Mouse (Mus musculus) brain, embryonic 18.5 days (tissue): ENCODE data around the gene Ckb.

ENCODE experiments used
- DNase-seq: peaks from one replicate; pipeline ENCODE4 v3.0.0-alpha.2; 2012; ENCODE audit warnings: low read depth, low spot score

The Ckb gene

DNA sequence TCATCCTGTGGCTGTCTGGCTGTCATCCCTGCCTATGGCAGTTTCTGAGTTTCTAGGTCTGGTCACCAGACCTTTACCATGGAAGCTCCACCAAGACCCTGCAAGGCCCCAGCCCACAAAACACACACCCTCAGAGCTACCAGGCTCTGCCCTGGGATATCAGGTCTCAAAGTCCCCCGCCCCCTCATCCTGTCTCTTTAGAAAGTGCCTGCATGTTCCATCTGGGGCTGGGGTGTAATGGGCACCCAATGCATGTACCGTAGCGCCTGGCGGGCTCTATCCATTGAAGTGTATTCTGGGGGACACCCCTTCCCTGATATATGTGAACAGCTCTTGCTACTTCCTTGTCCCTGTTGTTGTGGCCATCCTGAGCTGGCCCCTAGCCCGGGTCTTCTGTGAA lies 20.8 kb upstream of the Ckb start:
- no peak for DNase-seq

GRCm38 (mm10) chr12:111691346-111691872 lies 19.3 kb upstream of the Ckb start:
- no peak for DNase-seq

- DNase-seq: no peak
Observed at GRCm38 (mm10) chr12:111689426-111689825, 17.3 kb upstream of the Ckb start.

DNA sequence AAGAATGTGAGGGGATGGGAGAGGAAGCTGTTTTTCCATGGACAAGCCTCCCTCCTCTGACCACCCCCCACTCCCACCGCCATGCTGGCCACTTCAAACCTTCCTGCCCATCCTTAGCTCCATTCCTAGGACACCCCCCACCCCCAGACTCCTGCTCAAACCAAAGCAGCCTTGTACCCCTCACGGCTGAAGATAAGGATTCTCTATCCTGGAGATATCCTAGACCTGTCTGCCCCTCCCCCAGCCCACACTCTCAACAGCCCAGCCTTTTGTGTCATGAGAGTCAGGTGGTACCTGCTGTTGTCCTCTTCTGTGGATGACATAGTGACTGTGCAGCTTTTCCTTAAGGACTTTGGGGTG lies 15.9 kb upstream of the Ckb start:
- DNase-seq: no peak

GRCm38 (mm10) chr12:111687350-111688068 lies 15.4 kb upstream of the Ckb start:
- no peak for DNase-seq

DNA sequence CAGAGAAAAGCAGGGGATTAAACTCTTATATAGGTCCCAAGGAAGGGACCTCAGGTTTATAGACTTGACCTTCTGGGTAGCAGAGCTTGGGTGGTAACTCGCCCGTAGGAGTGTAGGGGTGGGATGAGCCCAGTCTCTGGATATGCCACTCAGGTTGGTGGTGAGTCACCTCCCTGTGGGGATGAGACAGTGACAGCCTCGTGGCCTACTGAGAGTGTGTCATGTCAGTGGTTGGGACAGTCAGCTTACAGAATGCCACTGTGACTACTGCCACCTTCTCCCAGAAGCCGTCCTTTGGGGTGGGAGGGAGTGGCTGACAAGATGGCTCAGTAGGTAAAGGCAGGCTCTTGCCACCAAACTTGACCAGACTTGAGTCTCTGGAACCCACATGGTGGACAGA lies 14.3 kb upstream of the Ckb start:
- no peak for DNase-seq

DNA sequence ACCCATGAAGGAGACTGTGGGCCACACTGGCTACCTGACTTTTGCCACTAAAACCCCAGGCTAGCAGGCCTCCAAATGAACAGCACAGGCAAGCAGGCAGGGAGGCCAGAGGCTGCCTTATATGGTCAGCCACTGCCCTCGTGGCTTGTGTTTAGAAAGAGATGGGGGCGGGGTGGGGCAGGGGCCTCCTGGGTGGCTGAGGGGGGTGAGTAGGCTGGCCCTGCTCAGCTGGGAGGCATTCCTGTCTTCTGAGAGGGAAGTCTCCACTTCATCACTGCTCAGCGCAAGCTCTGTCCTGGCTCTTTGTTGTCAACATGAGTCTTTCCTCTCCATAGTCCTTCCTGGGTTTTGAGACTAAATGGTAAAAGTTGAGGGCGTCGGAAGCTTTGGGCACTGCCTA lies 10.7 kb upstream of the Ckb start:
- no peak for DNase-seq

GRCm38 (mm10) chr12:111682003-111682402 lies 9.9 kb upstream of the Ckb start:
- no peak for DNase-seq

- no peak for DNase-seq
Observed at GRCm38 (mm10) chr12:111681305-111681704, 9.2 kb upstream of the Ckb start.

GRCm38 (mm10) chr12:111680661-111681060 lies 8.5 kb upstream of the Ckb start:
- DNase-seq: no peak

DNA sequence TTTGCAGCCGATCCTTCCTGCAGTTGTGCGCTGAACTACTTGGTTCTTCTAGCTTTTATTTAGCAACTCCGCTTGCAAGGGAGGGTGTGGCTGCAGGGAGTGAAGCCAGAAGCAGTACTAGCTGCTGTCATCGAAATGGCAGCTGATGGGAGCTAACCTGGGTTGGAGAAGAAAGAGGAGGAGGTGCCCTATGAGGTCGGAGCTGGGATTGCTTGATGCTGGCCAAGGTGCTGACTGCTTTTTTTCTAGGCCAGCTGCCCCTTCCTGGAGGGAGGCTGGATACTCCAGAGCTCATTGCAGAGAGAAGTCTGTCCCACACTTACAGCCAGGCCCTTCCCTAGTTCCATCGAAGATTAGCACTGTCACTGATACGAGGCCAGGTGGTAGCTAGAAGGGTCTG lies 6.9 kb upstream of the Ckb start:
- no peak for DNase-seq

- DNase-seq: no peak
Observed at GRCm38 (mm10) chr12:111678670-111678933, 6.5 kb upstream of the Ckb start.

DNA sequence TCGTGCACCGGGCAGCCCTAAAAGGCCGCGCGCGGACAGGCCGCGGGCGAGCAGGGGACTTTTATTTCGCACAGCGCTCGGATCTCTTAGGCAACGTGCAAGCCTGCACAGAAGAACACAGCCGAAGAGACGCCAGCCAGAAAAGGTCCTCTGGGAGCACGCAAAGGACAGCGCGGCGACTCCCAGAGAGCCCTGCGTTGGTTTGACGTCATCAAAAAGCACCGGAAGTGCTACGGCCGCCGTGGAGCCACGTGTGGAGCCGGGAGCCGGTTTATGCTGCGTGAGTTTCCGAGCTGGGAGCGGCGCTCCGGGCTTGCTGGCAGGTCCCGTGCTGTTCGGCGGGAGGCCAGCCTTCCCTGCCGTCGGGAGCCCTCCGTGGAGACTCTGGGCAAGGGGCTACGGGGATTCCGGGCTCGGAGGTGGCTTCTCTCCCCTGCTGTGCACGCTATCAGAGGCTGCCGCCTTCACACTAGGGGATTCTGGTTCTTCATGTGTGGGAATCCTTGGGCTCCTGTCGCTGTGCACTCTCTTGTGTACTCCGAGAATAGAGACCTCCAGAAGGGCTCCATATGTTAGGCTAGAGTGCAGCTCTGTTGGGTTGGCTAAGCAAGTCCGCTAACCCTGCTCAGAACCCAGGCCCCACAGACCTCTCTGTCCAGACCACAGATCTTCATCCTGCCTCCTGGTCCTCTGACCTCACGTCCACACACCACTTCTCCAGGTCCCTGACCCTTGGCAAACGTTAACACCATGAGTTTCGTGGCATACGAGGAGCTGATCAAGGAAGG lies 5.9 kb upstream of the Ckb start, which contains the start of gene Trmt61a:
Gene Trmt61a (plus strand): TSS at position 224 of the 788 bp plus-strand sequence.
- no peak for DNase-seq

- DNase-seq: no peak
Observed at GRCm38 (mm10) chr12:111677421-111677820, 5.3 kb upstream of the Ckb start.

DNA sequence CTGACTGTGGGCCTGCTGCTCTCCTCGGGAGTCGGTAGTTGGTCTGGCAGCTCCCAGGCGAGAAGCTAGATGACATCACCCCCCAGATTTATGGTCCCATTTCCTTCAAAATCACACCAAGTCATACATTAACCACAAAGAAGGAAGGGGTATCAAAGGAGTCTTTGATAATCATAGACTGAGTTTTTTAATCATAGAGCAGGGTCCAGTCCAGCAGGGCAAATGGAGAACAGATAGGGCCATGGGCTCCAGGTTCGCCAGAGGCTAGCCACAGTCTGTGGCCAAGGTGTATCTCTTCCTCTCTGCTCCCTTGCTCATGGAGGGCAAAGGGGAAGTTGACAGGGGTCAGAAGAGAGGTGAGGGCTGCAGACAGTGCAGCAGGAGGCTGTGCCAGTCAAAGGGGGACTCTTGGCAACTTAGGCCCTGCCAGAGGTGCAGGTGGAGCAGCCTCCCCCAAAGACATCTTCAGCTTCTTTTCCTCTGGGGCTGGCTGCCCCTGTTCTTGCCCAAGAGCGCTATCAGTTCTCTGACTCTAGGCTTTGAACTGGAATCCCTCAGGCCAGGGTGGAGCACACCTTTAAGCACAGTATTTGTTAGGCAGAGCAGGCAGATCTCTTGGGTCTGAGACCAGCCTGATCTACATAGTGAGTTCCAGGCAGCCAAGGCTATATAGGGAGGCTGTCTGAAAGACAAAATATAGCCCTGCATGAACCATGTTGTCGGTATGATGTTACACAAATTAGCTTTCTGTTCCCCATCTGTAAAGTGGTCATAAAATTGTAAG lies 3.9 kb upstream of the Ckb start:
- no peak for DNase-seq

DNA sequence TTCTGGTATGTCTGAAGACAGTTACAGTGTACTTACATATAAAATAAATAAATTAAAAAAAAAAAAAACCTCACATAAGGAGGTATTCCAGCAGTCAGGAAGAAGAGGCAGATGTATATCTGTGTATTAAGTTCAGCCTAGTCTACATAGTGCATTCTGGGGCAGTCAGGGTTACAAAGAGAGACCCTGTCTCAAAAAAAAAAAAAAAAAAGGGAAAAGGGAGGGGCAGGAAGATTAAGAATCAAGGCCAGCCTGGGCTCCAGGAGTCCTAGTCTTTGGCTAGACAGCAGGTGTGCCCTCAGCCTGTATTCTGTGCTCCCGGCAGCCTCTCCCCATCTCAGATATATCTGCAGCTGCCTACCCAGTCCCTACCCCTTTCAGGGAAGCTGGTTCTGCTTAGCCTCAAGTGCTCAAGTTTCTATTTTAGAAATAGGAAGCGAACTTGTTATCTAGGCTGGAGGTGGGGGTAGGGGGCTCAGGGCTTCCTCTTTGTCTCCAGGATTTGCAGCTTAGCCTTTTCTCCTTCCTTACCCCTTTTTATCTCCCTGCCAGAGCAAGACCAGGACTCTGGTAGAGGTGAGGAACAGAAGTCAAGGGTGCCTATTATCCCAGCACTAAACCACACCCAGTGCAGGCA lies 2.8 kb upstream of the Ckb start:
- no peak for DNase-seq

DNA sequence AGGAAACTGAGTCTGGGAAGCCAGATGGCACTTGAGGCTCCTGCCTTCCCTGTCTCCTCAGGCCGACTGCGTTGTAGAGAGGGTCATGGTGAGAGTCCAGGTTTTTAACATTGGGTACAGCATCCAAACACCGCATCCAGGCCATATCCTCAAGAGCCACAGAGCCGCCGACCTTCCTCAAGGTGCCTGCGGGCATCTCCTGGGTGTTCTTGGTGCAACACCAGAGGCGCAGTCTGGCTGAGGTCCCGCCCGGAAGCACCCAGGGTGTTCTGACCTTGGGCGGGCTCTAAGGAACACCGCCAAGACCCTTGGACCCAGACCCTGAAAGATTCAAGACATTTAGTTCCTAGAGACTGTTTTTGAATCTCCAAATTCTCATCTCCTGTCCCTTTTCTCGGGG lies 443 bp upstream of the Ckb start:
- DNase-seq: no peak

DNA sequence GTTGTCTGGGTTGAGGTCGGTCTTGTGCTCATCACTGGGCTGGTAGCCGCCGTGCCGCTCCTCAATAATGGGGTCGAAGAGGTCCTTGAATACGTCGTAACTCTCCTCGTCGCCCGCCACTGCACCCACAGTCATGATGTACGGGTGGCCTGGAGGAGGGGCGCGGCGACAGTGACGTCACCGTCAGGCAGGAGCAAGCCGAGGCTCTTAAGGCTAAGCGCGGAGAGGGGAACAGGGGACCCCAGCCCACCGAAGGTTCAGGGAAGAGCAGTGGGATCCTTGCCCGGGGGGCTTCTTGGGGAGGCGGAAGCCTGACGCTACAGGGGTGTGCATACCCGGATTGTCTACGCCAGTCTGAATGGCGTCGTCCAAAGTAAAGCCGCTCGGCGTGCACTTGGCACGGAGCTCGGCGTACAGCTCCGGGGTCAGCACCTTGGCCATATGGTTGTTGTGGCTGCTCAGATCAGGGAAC lies 671 bp downstream of the Ckb start:
- DNase-seq: no peak

- DNase-seq: no peak
Observed at GRCm38 (mm10) chr12:111670976-111671375, 1.2 kb downstream of the Ckb start.

DNA sequence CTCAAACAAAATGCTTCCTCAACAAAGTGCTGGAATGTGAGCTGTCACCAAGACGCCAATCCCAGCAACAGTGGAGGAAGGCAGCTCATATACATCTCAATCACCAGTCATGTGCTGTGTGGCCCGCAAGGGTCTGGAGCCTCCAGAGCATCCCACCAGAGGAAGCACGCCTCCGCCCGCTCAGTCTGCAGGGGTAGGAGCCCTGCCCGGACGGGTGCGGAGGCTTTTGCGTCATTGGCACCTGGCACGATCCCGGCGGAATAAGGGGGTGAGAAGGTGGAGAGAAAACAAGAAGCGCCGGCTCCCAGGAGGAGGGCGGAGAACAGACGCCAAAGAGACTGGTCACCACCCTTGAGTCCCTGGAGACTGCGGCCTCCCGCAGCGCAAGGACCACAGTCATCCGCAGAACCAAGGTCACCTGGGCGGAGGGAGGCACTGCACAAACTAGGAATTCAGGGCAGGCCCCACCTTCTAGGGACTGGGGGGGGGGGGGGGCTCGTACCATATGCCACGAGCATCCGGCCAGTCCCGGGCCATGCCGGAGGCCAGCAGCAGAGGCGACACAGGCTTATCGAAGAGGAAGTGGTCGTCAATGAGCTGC lies 1.7 kb downstream of the Ckb start:
- no peak for DNase-seq

DNA sequence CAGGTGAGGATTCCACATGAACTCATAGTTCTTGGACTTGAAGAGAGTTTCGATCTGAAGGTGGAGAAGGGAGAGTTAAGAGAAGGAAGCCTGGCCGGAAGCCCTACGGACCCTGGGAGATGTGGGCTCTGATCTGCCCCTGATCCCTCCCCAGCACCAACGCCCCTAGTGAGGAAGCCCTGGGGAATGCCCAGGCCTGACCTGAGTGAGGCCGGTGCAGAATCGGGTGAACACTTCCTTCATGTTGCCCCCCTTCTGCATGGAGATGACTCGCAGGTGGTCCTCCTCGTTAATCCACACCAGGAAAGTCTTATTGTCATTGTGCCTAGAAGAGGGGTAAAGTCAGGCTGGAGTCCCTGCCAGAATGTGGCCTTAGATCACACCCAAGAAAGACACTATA lies 2.2 kb downstream of the Ckb start:
- DNase-seq: no peak
